Mouse (Mus musculus): ENCODE data around the gene Grrp1. TPM values are rescaled to one million over a fixed set of nuclear protein-coding genes. Genes with fewer than 3 reads are reported as not detected.

Gene Grrp1
- polyA plus RNA-seq, 1 experiment: 5.5 TPM

GRCm38 (mm10) chr4:134249651-134250050, 4.3 kb downstream of the Grrp1 start:
- WGBS: 2% methylated on average over 30 of the region's 30 CpGs

GRCm38 (mm10) chr4:134246719-134247258, 7.1 kb downstream of the Grrp1 start, which contains the start of gene Gm30191:
Gene Gm30191, plus strand, starts transcription at chr4:134246935.
- no peak for DNase-seq (ENCODE audit: low read depth, low spot score)

More at GRCm38 (mm10) chr4:134249651-134250050, 4.3 kb downstream of the Grrp1 start:
- DNase-seq (ENCODE audit: low read depth, low spot score): no peak

GRCm38 (mm10) chr4:134246256-134246655, 7.7 kb downstream of the Grrp1 start:
- no peak for DNase-seq (ENCODE audit: low read depth, low spot score)
- WGBS: 70% methylated on average over 4 of the region's 4 CpGs

More at GRCm38 (mm10) chr4:134246719-134247258, 7.1 kb downstream of the Grrp1 start, which contains the start of gene Gm30191:
- 48% methylated on average over 7 of the region's 7 CpGs for WGBS

- peak; percentile 69 for DNase-seq (ENCODE audit: low read depth, low spot score)
- under 1% methylated on average over 60 of the region's 60 CpGs for WGBS
Observed at GRCm38 (mm10) chr4:134245148-134245843, 8.6 kb downstream of the Grrp1 start, which contains the start of gene Zfp593. Gene Zfp593, minus strand, starts transcription at chr4:134245592.

GRCm38 (mm10) chr4:134243516-134244250, 10.2 kb downstream of the Grrp1 start, which contains the start of gene E130218I03Rik:
Gene E130218I03Rik, plus strand, starts transcription at chr4:134243662.
- no peak for DNase-seq (ENCODE audit: low read depth, low spot score)
- 95% methylated on average over 17 of the region's 17 CpGs for WGBS

GRCm38 (mm10) chr4:134238686-134239085, 15.2 kb downstream of the Grrp1 start:
- 6% methylated on average over 10 of the region's 10 CpGs for WGBS

GRCm38 (mm10) chr4:134238279-134238651, 15.6 kb downstream of the Grrp1 start, which contains the start of gene Cnksr1:
Gene Cnksr1, minus strand, starts transcription at chr4:134238399.
- WGBS: 4% methylated on average over 18 of the region's 18 CpGs
- peak; percentile 97 for DNase-seq (ENCODE audit: low read depth, low spot score)

More at GRCm38 (mm10) chr4:134238686-134239085, 15.2 kb downstream of the Grrp1 start:
- peak; percentile 18 for DNase-seq (ENCODE audit: low read depth, low spot score)

GRCm38 (mm10) chr4:134237582-134238278, 16.2 kb downstream of the Grrp1 start:
- WGBS: 16% methylated on average over 19 of the region's 19 CpGs

GRCm38 (mm10) chr4:134234876-134235275, 19.0 kb downstream of the Grrp1 start:
- no peak for DNase-seq (ENCODE audit: low read depth, low spot score)
- WGBS: 82% methylated on average over 5 of the region's 5 CpGs

More at GRCm38 (mm10) chr4:134237582-134238278, 16.2 kb downstream of the Grrp1 start:
- peak; percentile 28 for DNase-seq (ENCODE audit: low read depth, low spot score)

GRCm38 (mm10) chr4:134230431-134230830, 23.5 kb downstream of the Grrp1 start:
- no peak for DNase-seq (ENCODE audit: low read depth, low spot score)
- 18% methylated on average over 8 of the region's 8 CpGs for WGBS

GRCm38 (mm10) chr4:134227194-134227593, 26.7 kb downstream of the Grrp1 start, which contains the start of gene Catsper4:
Gene Catsper4, minus strand, starts transcription at chr4:134227383.
- WGBS: 84% methylated on average over 8 of the region's 8 CpGs

GRCm38 (mm10) chr4:134222793-134223600, 30.9 kb downstream of the Grrp1 start:
- 30% methylated on average over 11 of the region's 11 CpGs for WGBS
- peak; percentile 58 for DNase-seq (ENCODE audit: low read depth, low spot score)

More at GRCm38 (mm10) chr4:134227194-134227593, 26.7 kb downstream of the Grrp1 start, which contains the start of gene Catsper4:
- no peak for DNase-seq (ENCODE audit: low read depth, low spot score)

GRCm38 (mm10) chr4:134206488-134207053, 47.3 kb downstream of the Grrp1 start:
- 57% methylated on average over 6 of the region's 6 CpGs for WGBS
- no peak for DNase-seq (ENCODE audit: low read depth, low spot score)

- DNase-seq (ENCODE audit: low read depth, low spot score): no peak
- 86% methylated on average over 17 of the region's 17 CpGs for WGBS
Observed at GRCm38 (mm10) chr4:134203340-134203896, 50.5 kb downstream of the Grrp1 start.

- DNase-seq (ENCODE audit: low read depth, low spot score): no peak
- WGBS: 93% methylated on average over 4 of the region's 4 CpGs
Observed at GRCm38 (mm10) chr4:134202904-134203303, 51.0 kb downstream of the Grrp1 start, which contains the start of gene Gm7534. Gene Gm7534, minus strand, starts transcription at chr4:134203004.

Data from large intestine, adult 2 months (tissue).